Mouse (Mus musculus): ENCODE data around the gene 5730596B20Rik. TPM values are rescaled to one million over a fixed set of nuclear protein-coding genes. Genes with fewer than 3 reads are reported as not detected.
A peak's percentile ranks its signal among the peaks of the same experiment; 100 is the strongest.

The 5730596B20Rik gene
- polyA plus RNA-seq, 1 experiment: 0.67 TPM

- TF ChIP-seq CTCF (IDR thresholded peaks at IDR 0.05; ENCODE audit: borderline replicate concordance, extremely low read depth, insufficient read depth, insufficient read length) (no peak), POLR2A (IDR thresholded peaks at IDR 0.05; ENCODE audit: borderline replicate concordance, extremely low read depth, insufficient read depth, insufficient read length, poor library complexity, severe bottlenecking) (no peak)
- DNase-seq (ENCODE audit: low read depth): no peak
Observed at GRCm38 (mm10) chr6:52190410-52190809, 13.1 kb downstream of the 5730596B20Rik start.

GRCm38 (mm10) chr6:52190906-52191810, 13.9 kb downstream of the 5730596B20Rik start, which contains the start of gene Hoxa4:
Gene Hoxa4, minus strand, starts transcription at chr6:52191753.
- DNase-seq (ENCODE audit: low read depth): no peak
- TF ChIP-seq CTCF (IDR thresholded peaks at IDR 0.05; ENCODE audit: borderline replicate concordance, extremely low read depth, insufficient read depth, insufficient read length) (no peak), POLR2A (IDR thresholded peaks at IDR 0.05; ENCODE audit: borderline replicate concordance, extremely low read depth, insufficient read depth, insufficient read length, poor library complexity, severe bottlenecking) (no peak)

- DNase-seq (ENCODE audit: low read depth): peak; percentile 71
- TF ChIP-seq CTCF (IDR thresholded peaks at IDR 0.05; ENCODE audit: borderline replicate concordance, extremely low read depth, insufficient read depth, insufficient read length) (no peak), POLR2A (IDR thresholded peaks at IDR 0.05; ENCODE audit: borderline replicate concordance, extremely low read depth, insufficient read depth, insufficient read length, poor library complexity, severe bottlenecking) (no peak)
Observed at GRCm38 (mm10) chr6:52191860-52192550, 14.7 kb downstream of the 5730596B20Rik start.

DNA sequence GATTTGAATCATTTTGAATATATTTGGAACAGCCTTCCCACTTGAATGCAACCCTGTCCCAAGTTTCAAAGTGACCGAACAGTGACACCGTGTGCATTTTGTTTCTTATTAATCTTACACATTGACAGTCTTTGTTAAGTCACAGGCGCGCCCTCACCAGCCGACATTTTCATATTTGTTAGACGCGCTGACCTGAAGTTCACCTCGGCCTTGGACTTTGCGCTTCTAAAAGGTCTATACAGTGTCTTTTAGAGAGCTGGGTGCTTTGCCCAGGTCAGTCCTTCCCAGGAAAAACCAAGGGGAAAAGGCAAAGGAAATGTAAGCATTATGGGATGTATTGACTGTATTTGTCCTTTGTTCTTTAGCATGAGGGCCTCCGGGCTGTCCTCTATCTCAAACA, 17.4 kb downstream of the 5730596B20Rik start:
- DNase-seq (ENCODE audit: low read depth): no peak
- TF ChIP-seq POLR2A (IDR thresholded peaks at IDR 0.05; ENCODE audit: borderline replicate concordance, extremely low read depth, insufficient read depth, insufficient read length, poor library complexity, severe bottlenecking): no peak
- no peak for TF ChIP-seq CTCF (IDR thresholded peaks at IDR 0.05; ENCODE audit: borderline replicate concordance, extremely low read depth, insufficient read depth, insufficient read length)

- TF ChIP-seq POLR2A (IDR thresholded peaks at IDR 0.05; ENCODE audit: borderline replicate concordance, extremely low read depth, insufficient read depth, insufficient read length, poor library complexity, severe bottlenecking) (no peak), CTCF (IDR thresholded peaks at IDR 0.05; ENCODE audit: borderline replicate concordance, extremely low read depth, insufficient read depth, insufficient read length) (no peak)
- DNase-seq (ENCODE audit: low read depth): no peak
Observed at GRCm38 (mm10) chr6:52196811-52197210, 19.5 kb downstream of the 5730596B20Rik start.

GRCm38 (mm10) chr6:52197271-52197670, 20.0 kb downstream of the 5730596B20Rik start:
- peak; percentile 77 for DNase-seq (ENCODE audit: low read depth)
- TF ChIP-seq CTCF (IDR thresholded peaks at IDR 0.05; ENCODE audit: borderline replicate concordance, extremely low read depth, insufficient read depth, insufficient read length): peak; percentile 54; the same call in 1 of the 2 replicates
- no peak for TF ChIP-seq POLR2A (IDR thresholded peaks at IDR 0.05; ENCODE audit: borderline replicate concordance, extremely low read depth, insufficient read depth, insufficient read length, poor library complexity, severe bottlenecking)

DNA sequence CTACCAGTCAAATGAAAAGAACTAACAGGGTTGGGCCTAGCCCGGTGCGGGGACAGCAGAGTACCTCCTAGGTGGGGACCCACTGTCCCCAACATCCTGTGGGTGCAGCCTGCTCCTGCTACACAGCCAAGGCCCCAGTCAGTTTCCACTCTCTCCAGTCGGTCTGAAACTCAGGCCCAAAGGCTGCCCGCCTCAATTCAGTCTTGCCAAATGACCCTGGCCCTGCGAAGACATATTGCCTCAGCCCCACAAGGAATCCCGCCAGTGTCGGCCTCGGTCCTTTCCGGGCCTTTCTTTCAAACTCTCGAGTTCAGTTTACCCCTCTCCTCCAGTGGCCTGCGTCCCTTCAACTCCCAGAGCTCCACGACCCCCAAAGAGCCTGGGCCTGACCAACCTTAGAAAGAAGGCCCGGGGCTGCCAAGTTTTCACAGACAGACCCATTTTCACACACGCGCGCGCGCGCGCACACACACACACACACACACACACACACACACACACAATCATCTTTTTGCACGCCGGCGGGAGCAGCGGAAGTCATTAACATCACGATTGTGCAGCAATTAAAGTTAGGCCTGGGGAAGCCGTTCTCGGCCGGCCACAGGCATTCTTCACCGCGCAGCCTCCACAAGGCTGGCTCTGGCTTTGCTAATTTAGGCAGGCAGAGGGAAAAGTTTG, 22.9 kb downstream of the 5730596B20Rik start:
- no peak for TF ChIP-seq CTCF (IDR thresholded peaks at IDR 0.05; ENCODE audit: borderline replicate concordance, extremely low read depth, insufficient read depth, insufficient read length)
- DNase-seq (ENCODE audit: low read depth): no peak

- no peak for DNase-seq (ENCODE audit: low read depth)
- TF ChIP-seq POLR2A (IDR thresholded peaks at IDR 0.05; ENCODE audit: borderline replicate concordance, extremely low read depth, insufficient read depth, insufficient read length, poor library complexity, severe bottlenecking): no peak
- no peak for TF ChIP-seq CTCF (IDR thresholded peaks at IDR 0.05; ENCODE audit: borderline replicate concordance, extremely low read depth, insufficient read depth, insufficient read length)
Observed at GRCm38 (mm10) chr6:52200751-52201250, 23.5 kb downstream of the 5730596B20Rik start.

GRCm38 (mm10) chr6:52201269-52201668, 24.0 kb downstream of the 5730596B20Rik start:
- TF ChIP-seq CTCF (IDR thresholded peaks at IDR 0.05; ENCODE audit: borderline replicate concordance, extremely low read depth, insufficient read depth, insufficient read length) (no peak), POLR2A (IDR thresholded peaks at IDR 0.05; ENCODE audit: borderline replicate concordance, extremely low read depth, insufficient read depth, insufficient read length, poor library complexity, severe bottlenecking) (no peak)
- no peak for DNase-seq (ENCODE audit: low read depth)

DNA sequence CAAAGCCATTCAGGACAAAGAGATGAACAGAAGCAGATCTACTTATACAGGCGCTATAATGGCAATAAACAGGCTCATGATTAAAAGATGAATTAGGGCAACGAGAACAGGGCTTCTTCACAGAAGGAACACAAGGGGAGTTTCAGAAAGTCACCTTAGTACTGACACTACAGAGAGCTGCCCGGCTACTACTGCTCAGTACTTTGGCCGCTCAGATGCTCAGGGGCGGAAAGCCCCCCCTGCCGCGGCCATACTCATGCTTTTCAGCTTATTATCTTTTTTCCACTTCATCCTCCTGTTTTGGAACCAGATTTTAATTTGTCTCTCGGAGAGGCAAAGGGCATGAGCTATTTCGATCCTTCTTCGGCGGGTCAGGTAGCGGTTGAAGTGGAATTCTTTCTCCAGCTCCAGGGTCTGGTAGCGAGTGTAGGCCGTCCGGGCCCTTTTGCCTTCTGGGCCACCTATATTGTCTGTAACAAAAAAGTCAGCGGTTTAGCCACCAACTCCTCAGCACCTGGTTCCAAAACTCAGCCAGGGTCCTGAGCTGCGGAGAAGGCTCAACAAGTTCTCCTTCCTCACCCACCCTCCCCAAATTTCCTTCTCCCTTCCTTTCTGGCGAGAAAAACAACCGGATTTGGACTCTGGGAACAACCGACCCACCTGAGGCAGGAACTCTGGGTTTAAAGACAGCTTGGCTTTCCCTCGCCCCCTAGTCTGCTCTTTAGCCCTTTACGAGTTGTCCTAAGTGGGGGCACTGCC, 25.2 kb downstream of the 5730596B20Rik start:
- DNase-seq (ENCODE audit: low read depth): no peak
- TF ChIP-seq CTCF (IDR thresholded peaks at IDR 0.05; ENCODE audit: borderline replicate concordance, extremely low read depth, insufficient read depth, insufficient read length) (no peak), POLR2A (IDR thresholded peaks at IDR 0.05; ENCODE audit: borderline replicate concordance, extremely low read depth, insufficient read depth, insufficient read length, poor library complexity, severe bottlenecking) (no peak)
